Mouse (Mus musculus): ENCODE measurements at regions not wholly inside any gene's neighbourhood (a gene's known extent, or its start where the extent isn't known, plus 50 kb on each side); places are given as distances from the start of the nearest gene placed in this dataset.

GRCm38 (mm10) chr14:61757086-61757822 lies 150.0 kb downstream of the Kcnrg start:
- peak; percentile 99 for DNase-seq

GRCm38 (mm10) chr14:61757823-61758175 lies 150.5 kb downstream of the Kcnrg start:
- no peak for DNase-seq

GRCm38 (mm10) chr14:61758586-61758985 lies 151.3 kb downstream of the Kcnrg start:
- DNase-seq, result peak; percentile 82

GRCm38 (mm10) chr14:61760176-61760575 lies 152.9 kb downstream of the Kcnrg start:
- peak; percentile 42 for DNase-seq

GRCm38 (mm10) chr14:61762076-61762475 lies 154.8 kb downstream of the Kcnrg start:
- DNase-seq, result no peak

- no peak for DNase-seq
These were observed 162.6 kb downstream of the Kcnrg start for GRCm38 (mm10) chr14:61769881-61770280.

GRCm38 (mm10) chr14:61774171-61774570 lies 166.9 kb downstream of the Kcnrg start:
- DNase-seq, result peak; percentile 85

GRCm38 (mm10) chr14:61778618-61779017 lies 171.4 kb downstream of the Kcnrg start:
- peak; percentile 14 for DNase-seq

- DNase-seq, result peak; percentile 75
These were observed 175.9 kb downstream of the Kcnrg start for GRCm38 (mm10) chr14:61783206-61783605.

- DNase-seq, result peak; percentile 70
These were observed 177.4 kb downstream of the Kcnrg start for GRCm38 (mm10) chr14:61784609-61785008.

- peak; percentile 15 for DNase-seq
These were observed 178.8 kb downstream of the Kcnrg start for GRCm38 (mm10) chr14:61786031-61786430.

GRCm38 (mm10) chr14:61787746-61788145 lies 180.5 kb downstream of the Kcnrg start:
- peak; percentile 71 for DNase-seq

- peak; percentile 94 for DNase-seq
These were observed 181.9 kb downstream of the Kcnrg start for GRCm38 (mm10) chr14:61788998-61789790.

- DNase-seq, result peak; percentile 30
These were observed 188.9 kb downstream of the Kcnrg start for GRCm38 (mm10) chr14:61795976-61796645.

- DNase-seq, result peak; percentile 65
These were observed 189.4 kb downstream of the Kcnrg start for GRCm38 (mm10) chr14:61796671-61797070.

GRCm38 (mm10) chr14:61803421-61803925 lies 196.2 kb downstream of the Kcnrg start:
- peak; percentile 62 for DNase-seq

- no peak for DNase-seq
These were observed 198.2 kb downstream of the Kcnrg start for GRCm38 (mm10) chr14:61805433-61805832.

GRCm38 (mm10) chr14:61808193-61808592 lies 200.9 kb downstream of the Kcnrg start:
- peak; percentile 39 for DNase-seq

GRCm38 (mm10) chr14:61809716-61810437 lies 202.6 kb downstream of the Kcnrg start:
- peak; percentile 68 for DNase-seq

- peak; percentile 66 for DNase-seq
These were observed 203.6 kb downstream of the Kcnrg start for GRCm38 (mm10) chr14:61810836-61811235.

GRCm38 (mm10) chr14:61817711-61818110 lies 210.5 kb downstream of the Kcnrg start:
- DNase-seq, result no peak

- DNase-seq, result peak; percentile 48
These were observed 211.1 kb downstream of the Kcnrg start for GRCm38 (mm10) chr14:61818365-61818764.

GRCm38 (mm10) chr14:61819251-61819650 lies 212.0 kb downstream of the Kcnrg start:
- no peak for DNase-seq

Measured in heart, adult 11 months (tissue).